Mouse (Mus musculus) naive thymus-derived CD4-positive, alpha-beta T cell, adult 2 months (primary cell): ENCODE data around the gene Fam169a.

Experiments
- DNase-seq: peaks from one replicate; pipeline ENCODE4 v3.0.0-alpha.2; 2011; ENCODE audit warnings: low read depth

The Fam169a gene

GRCm38 (mm10) chr13:97180113-97180828, 113.2 kb downstream of the Fam169a start:
- DNase-seq: no peak
